Mouse (Mus musculus) ES-Bruce4 (cell line): ENCODE measurements at regions not wholly inside any gene's neighbourhood (a gene's known extent, or its start where the extent isn't known, plus 50 kb on each side); places are given as distances from the start of the nearest gene placed in this dataset.

Experiments used
- H3K27ac ChIP-seq: 2 replicates; pipeline ENCODE4 v1.5.1; 2012; ENCODE audit warnings: low read length, inconsistent platforms; ENCODE audit not compliant: insufficient read depth
- H3K27me3 ChIP-seq: 2 replicates; pipeline ENCODE4 v1.6.1; 2012; ENCODE audit warnings: mild to moderate bottlenecking, low read length, inconsistent platforms; ENCODE audit not compliant: control insufficient read depth, poor library complexity, insufficient read depth, severe bottlenecking
- H3K36me3 ChIP-seq: 2 replicates; pipeline ENCODE4 v1.6.1; 2012; ENCODE audit warnings: inconsistent platforms, mild to moderate bottlenecking, low read length, moderate library complexity; ENCODE audit not compliant: control insufficient read depth, poor library complexity, insufficient read depth, severe bottlenecking
- H3K4me1 ChIP-seq: one replicate; pipeline ENCODE4 v1.8.1; 2011; ENCODE audit warnings: low read length; ENCODE audit not compliant: control insufficient read depth, insufficient read depth
- H3K4me3 ChIP-seq: 2 replicates; pipeline ENCODE4 v1.5.1; 2011; ENCODE audit warnings: low read depth, mild to moderate bottlenecking, low read length
- H3K9ac ChIP-seq: 2 replicates; pipeline ENCODE4 v1.6.1; 2012; ENCODE audit warnings: low read depth, mild to moderate bottlenecking, inconsistent platforms; ENCODE audit not compliant: poor library complexity, severe bottlenecking
- H3K9me3 ChIP-seq: replicated peaks from 2 replicates; pipeline ENCODE4 v1.6.1; 2012; ENCODE audit warnings: mild to moderate bottlenecking, low read length, inconsistent platforms; ENCODE audit not compliant: control insufficient read depth, poor library complexity, insufficient read depth, severe bottlenecking
- CTCF ChIP-seq: IDR thresholded peaks from one replicate; pipeline ENCODE4 v1.8.1; 2011; ENCODE audit warnings: low read depth, low read length
- EP300 ChIP-seq: IDR thresholded peaks from 2 replicates; pipeline ENCODE4 v1.6.1; 2011; ENCODE audit warnings: low read depth, low read length; ENCODE audit not compliant: insufficient read depth
- POLR2A ChIP-seq: IDR thresholded peaks from one replicate; pipeline ENCODE4 v1.8.1; 2011; ENCODE audit warnings: low read length; ENCODE audit not compliant: insufficient read depth

DNA sequence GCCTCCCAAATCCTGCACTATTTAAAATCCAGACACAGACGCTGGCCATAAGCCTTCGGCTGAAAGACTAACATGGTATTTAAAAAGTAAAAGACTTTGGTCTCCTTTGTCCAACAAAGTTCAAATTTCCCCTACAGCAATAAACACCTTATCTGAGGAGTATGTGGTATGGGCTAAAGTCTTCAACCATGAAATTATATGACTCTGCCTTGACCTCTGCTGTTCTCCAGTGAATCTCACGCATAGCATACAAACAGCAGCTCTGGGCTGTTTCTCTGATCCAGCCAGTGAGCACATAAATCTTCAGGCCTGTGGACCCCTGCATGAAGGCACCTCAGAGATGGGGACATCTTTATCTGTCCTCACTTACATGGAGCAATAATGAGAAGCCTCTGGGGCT is 627.8 kb downstream of the Hs3st4 start:
- TF ChIP-seq EP300 = no peak
- no peak for TF ChIP-seq POLR2A
- TF ChIP-seq CTCF = no peak
- Histone ChIP-seq H3K36me3 (no peaks in the 10 kb centered on the region), H3K4me3 (no peak overlapping the region), H3K4me1 (peaks cover 4% of the 10 kb centered on the region), H3K9me3 (peaks cover 5% of the 10 kb centered on the region), H3K27ac (no peak overlapping the region), H3K27me3 (no peaks in the 10 kb centered on the region), H3K9ac (no peak overlapping the region)

DNA sequence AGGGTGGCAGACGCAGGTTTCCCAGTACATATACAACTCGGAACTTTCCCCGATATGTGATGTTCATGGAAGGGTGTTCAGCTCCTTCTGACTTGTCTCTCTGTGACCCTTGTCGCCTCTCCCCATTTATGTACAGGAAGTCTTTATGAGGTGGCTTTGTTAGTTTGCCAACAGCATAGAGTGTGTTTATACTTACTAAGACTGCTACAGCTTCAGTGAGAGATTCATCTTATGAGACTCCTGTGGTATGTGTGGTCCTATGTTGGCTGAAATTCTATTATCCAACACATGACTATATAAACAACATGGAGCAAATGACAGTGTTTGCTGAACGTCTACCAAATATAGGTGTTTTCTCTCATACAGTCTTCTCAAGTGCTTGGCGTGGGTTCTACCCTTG is 664.5 kb downstream of the Hs3st4 start:
- Histone ChIP-seq H3K9ac (no peak overlapping the region), H3K9me3 (no peaks in the 10 kb centered on the region), H3K4me1 (no peaks in the 10 kb centered on the region), H3K36me3 (no peaks in the 10 kb centered on the region), H3K27me3 (no peaks in the 10 kb centered on the region), H3K27ac (no peak overlapping the region), H3K4me3 (no peak overlapping the region)
- TF ChIP-seq EP300 (no peak), CTCF (no peak), POLR2A (no peak)

DNA sequence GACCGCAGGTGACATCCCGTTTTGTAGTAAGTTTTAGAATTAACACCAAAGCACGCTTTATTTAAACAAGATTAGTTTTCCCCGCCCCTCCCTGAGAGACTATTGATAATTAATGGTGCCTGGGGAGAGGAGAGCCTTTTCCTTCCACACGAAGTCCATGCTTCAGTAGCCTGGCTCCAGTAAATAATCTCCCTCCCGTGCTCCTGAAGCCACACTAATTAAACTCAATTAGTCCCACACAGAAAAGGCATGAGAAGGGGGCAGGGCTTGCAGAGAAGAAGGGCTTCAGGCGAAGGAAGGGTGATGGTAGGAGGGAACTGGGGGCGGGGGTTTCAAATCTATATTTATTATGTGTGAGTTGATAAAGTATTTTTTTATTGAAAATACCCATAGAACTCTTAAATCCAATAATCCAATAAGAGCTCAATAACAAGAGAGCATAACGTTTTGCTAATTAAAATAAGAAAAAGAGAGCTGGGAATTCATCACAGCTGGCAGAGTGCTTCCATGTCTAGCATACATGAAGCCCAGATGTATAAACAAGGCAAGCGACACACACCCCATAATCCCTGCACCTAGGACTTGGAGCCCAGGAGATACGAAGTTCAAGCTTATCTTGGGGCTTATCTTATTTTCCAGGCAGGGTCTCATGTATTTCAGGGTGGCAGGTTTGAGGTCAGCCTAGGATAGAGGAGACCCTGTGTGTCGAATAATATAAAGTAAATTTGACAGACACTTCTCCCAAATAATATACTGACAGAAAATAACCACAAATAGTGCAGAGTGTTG is 684.7 kb downstream of the Hs3st4 start:
- H3K9me3 ChIP-seq = no peaks in the 10 kb centered on the region
- TF ChIP-seq CTCF (no peak), POLR2A (no peak), EP300 (no peak)
- no peak overlapping the region for H3K4me3 ChIP-seq
- no peak overlapping the region for H3K9ac ChIP-seq
- H3K36me3 ChIP-seq = no peaks in the 10 kb centered on the region
- H3K27me3 ChIP-seq = no peaks in the 10 kb centered on the region
- no peak overlapping the region for H3K27ac ChIP-seq
- H3K4me1 ChIP-seq = no peaks in the 10 kb centered on the region

DNA sequence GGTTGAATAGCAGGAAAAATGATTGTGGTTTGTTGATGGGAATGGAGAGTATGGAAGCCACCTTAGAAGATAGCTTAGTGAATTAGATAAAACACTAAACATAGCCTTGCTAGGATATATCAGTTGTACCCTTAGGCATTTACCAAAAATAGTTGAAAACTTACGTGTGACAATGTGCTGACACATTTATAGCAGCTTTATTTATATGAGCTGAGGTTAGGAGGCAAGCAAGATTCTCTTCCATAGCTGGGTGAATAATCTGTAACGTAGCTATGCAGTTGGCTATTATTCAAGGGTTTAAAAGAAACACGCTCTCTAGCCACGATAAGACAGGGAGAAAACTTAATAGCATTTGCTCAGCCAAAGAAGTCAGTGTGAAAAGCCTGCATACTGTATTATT is 685.4 kb downstream of the Hs3st4 start:
- no peaks in the 10 kb centered on the region for H3K36me3 ChIP-seq
- H3K9ac ChIP-seq = no peak overlapping the region
- H3K27ac ChIP-seq = no peak overlapping the region
- no peak for TF ChIP-seq CTCF
- TF ChIP-seq POLR2A = no peak
- no peak for TF ChIP-seq EP300
- H3K9me3 ChIP-seq = no peaks in the 10 kb centered on the region
- H3K4me3 ChIP-seq = no peak overlapping the region
- no peaks in the 10 kb centered on the region for H3K4me1 ChIP-seq
- H3K27me3 ChIP-seq = no peaks in the 10 kb centered on the region

DNA sequence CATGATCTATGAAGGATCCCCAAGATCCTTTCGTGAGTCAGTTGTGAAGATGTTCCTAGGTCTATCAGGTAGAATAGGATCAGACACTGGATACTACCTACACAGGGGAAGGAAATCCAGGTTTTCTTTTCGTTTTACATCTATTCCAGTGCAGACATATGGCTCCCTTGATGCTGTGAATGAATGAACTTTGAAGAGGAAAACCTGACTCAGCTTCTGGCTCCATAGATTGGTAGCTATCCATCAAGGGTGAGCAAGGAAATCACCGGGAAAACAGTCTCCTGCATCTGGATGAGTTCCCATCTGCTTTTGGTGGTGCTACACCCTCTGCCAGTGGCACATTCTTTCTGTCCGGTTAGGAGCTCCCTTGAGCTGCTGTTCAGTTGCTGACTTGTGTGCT is 687.8 kb downstream of the Hs3st4 start:
- H3K27me3 ChIP-seq = no peaks in the 10 kb centered on the region
- no peak overlapping the region for H3K4me3 ChIP-seq
- H3K9ac ChIP-seq = no peak overlapping the region
- H3K36me3 ChIP-seq = no peaks in the 10 kb centered on the region
- H3K9me3 ChIP-seq = no peaks in the 10 kb centered on the region
- TF ChIP-seq POLR2A (no peak), CTCF (no peak)
- H3K4me1 ChIP-seq = no peaks in the 10 kb centered on the region
- H3K27ac ChIP-seq = no peak overlapping the region

DNA sequence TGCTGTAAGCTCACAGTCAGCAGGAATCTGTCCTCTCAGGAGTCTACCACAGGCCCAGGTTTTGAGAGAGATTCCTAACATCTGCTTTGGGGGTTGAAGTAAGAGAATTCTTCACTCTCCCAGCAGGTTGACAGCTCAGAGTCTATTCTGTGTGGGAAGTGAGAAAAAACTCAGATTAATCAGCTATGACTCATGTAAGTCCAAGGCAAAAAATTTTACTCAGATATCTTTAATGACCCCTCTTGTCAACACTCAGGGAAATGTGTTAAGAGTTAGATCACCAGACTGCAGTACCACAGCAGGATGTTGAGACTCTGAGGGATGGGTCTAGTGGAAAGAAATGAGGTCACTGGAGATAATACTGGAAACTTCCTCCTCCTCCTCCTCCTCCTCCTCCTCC is 688.4 kb downstream of the Hs3st4 start:
- H3K27ac ChIP-seq = no peak overlapping the region
- no peak overlapping the region for H3K9ac ChIP-seq
- no peaks in the 10 kb centered on the region for H3K9me3 ChIP-seq
- no peak for TF ChIP-seq POLR2A
- no peak for TF ChIP-seq EP300
- TF ChIP-seq CTCF = no peak
- no peaks in the 10 kb centered on the region for H3K4me1 ChIP-seq
- no peaks in the 10 kb centered on the region for H3K36me3 ChIP-seq
- H3K4me3 ChIP-seq = no peak overlapping the region
- no peaks in the 10 kb centered on the region for H3K27me3 ChIP-seq
